Mouse (Mus musculus) left cerebral cortex, postnatal 25 days (tissue): ENCODE results near the gene Slc35c2. TPM values are rescaled to one million over a fixed set of nuclear protein-coding genes. Genes with fewer than 3 reads are reported as not detected.

ENCODE experiments used
- DNase-seq, 2 experiments: peaks; one replicate each; pipeline ENCODE4 v3.0.0; 2022; ENCODE audit warnings: low spot score in 2 of 2, mixed read lengths in 1 of 2
- intact Hi-C: fragments of 180-260 bp; cut with DNase I; formaldehyde crosslinking; loops from one replicate; pipeline ENCODE4 v1.15.1; 2025
- total RNA-seq, 2 experiments: library from RNA; stranded (reverse); gene quantifications; 2 replicates each; pipeline ENCODE4 v1.2.3; 2021

Slc35c2 gene
- total RNA-seq, 2 experiments from 2014 or later = 55.3 to 56.6 TPM

- intact Hi-C loops = no loop called here
- DNase-seq = no peak
Measured at GRCm38 (mm10) chr2:165281779-165282311, 5.8 kb downstream of the Slc35c2 start.

GRCm38 (mm10) chr2:165279351-165279750 lies 8.3 kb downstream of the Slc35c2 start:
- intact Hi-C loops = loop anchor here (5.0 kb wide), 1 partner anchor 317 kb away; the partner anchor contains the start of gene Slc12a5
- no peak for DNase-seq

- intact Hi-C loops = loop anchor here (2.0 to 5.0 kb wide), 2 partner anchors 42 to 315 kb away; partner anchors contain the start of genes Cdh22 and Slc12a5
- DNase-seq = no peak
Measured at GRCm38 (mm10) chr2:165277188-165277740, 10.4 kb downstream of the Slc35c2 start.

- intact Hi-C loops = loop anchor here (1.0 to 5.0 kb wide), 3 partner anchors 41 to 314 kb away; partner anchors contain the start of genes Cdh22 and Slc12a5
- DNase-seq = peak; percentile 84 to 85
Measured at GRCm38 (mm10) chr2:165275824-165276223, 11.8 kb downstream of the Slc35c2 start.

GRCm38 (mm10) chr2:165275124-165275640 lies 12.5 kb downstream of the Slc35c2 start:
- intact Hi-C loops = loop anchor here (5.0 kb wide), 1 partner anchor 313 kb away; the partner anchor contains the start of gene Slc12a5
- DNase-seq = no peak

- intact Hi-C loops = no loop called here
- DNase-seq = no peak
Measured at GRCm38 (mm10) chr2:165273589-165273988, 14.1 kb downstream of the Slc35c2 start.

- intact Hi-C loops = no loop called here
- DNase-seq = no peak
Measured at GRCm38 (mm10) chr2:165271326-165271725, 16.3 kb downstream of the Slc35c2 start.

GRCm38 (mm10) chr2:165270858-165271257 lies 16.8 kb downstream of the Slc35c2 start:
- DNase-seq = no peak
- intact Hi-C loops = no loop called here

- intact Hi-C loops = no loop called here
- peak in 1 of 2 experiments; percentile 42 for DNase-seq
Measured at GRCm38 (mm10) chr2:165266739-165267138, 20.9 kb downstream of the Slc35c2 start.

GRCm38 (mm10) chr2:165263861-165264260 lies 23.8 kb downstream of the Slc35c2 start:
- intact Hi-C loops = no loop called here
- peak in 1 of 2 experiments; percentile 45 for DNase-seq

- intact Hi-C loops = no loop called here
- DNase-seq = no peak
Measured at GRCm38 (mm10) chr2:165262274-165262990, 25.2 kb downstream of the Slc35c2 start.

GRCm38 (mm10) chr2:165259859-165260258 lies 27.8 kb downstream of the Slc35c2 start:
- DNase-seq = no peak
- intact Hi-C loops = no loop called here

- intact Hi-C loops = no loop called here
- no peak for DNase-seq
Measured at GRCm38 (mm10) chr2:165258321-165258720, 29.3 kb downstream of the Slc35c2 start.

GRCm38 (mm10) chr2:165257151-165257834 lies 30.4 kb downstream of the Slc35c2 start:
- intact Hi-C loops = loop anchor here (1.0 kb wide), 2 partner anchors 23 to 31 kb away; partner anchors contain the start of gene Cdh22
- DNase-seq = peak; percentile 46 to 92

- DNase-seq = no peak
- intact Hi-C loops = no loop called here
Measured at GRCm38 (mm10) chr2:165256213-165256612, 31.5 kb downstream of the Slc35c2 start.

GRCm38 (mm10) chr2:165253867-165254266 lies 33.8 kb downstream of the Slc35c2 start:
- intact Hi-C loops = no loop called here
- no peak for DNase-seq

GRCm38 (mm10) chr2:165253269-165253668 lies 34.4 kb downstream of the Slc35c2 start:
- intact Hi-C loops = no loop called here
- no peak for DNase-seq

GRCm38 (mm10) chr2:165252801-165253200 lies 34.9 kb downstream of the Slc35c2 start:
- no peak for DNase-seq
- intact Hi-C loops = no loop called here

GRCm38 (mm10) chr2:165252381-165252780 lies 35.3 kb downstream of the Slc35c2 start:
- intact Hi-C loops = no loop called here

GRCm38 (mm10) chr2:165250903-165251302 lies 36.8 kb downstream of the Slc35c2 start:
- intact Hi-C loops = no loop called here
- no peak for DNase-seq

More at GRCm38 (mm10) chr2:165252381-165252780, 35.3 kb downstream of the Slc35c2 start:
- no peak for DNase-seq
